Mouse (Mus musculus): ENCODE results near the gene Dynlt1b. TPM values are rescaled to one million over a fixed set of nuclear protein-coding genes. Genes with fewer than 3 reads are reported as not detected.
"Not testable (repeated sequence)": the region's sequence is repeated elsewhere in the genome, so short reads cannot be mapped to it uniquely, and the experiment has no call there.

Gene Dynlt1b
- 783 and 897 TPM in 2 replicates for polyA plus RNA-seq (2015; fragmentation: Nextera tagmentation; extraction: Ambion mirVana)

DNA sequence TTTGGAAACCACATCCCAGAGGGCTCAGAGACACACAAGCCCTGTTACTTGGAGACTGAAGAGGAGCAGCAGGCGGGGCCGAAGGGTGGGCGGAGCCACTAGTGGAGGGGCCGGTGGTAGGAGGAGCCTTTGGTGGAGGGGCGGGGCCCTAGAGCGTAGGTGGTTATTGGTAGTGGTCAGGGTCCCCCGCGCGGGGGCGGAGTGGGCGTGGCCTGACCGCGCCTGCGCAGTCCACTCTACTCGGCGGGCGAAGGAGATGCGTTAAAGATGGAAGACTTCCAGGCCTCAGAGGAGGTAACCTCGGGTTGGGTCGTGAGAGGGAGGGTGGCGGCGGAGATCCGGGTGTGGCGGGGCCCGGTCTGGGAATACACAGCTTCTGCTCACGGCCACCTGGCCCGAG lies at the start of gene Dynlt1b:
TSS of gene Dynlt1b (plus strand) at position 168 of the 400 bp plus-strand sequence.
- peak; percentile 97 for ATAC-seq
- peak within 1 kb of the TSS; percentile 43 for H3K9ac ChIP-seq (replicated peaks; ENCODE audit: low read depth, low read length)
- not testable (repeated sequence) for H3K9me3 ChIP-seq (ENCODE audit: control insufficient read depth, low read length); H3K27me3 ChIP-seq (replicated peaks; ENCODE audit: control insufficient read depth, insufficient read depth, low read length); H3K36me3 ChIP-seq (ENCODE audit: control insufficient read depth, insufficient read depth); H3K4me1 ChIP-seq (replicated peaks; ENCODE audit: control insufficient read depth, insufficient read depth, low read length)
- peak within 1 kb of the TSS; percentile 51 for H3K4me2 ChIP-seq (ENCODE audit: low read length)
- 1% methylated on average over 27 of the region's 27 CpGs for WGBS
- peak within 1 kb of the TSS; percentile 36 for H3K4me3 ChIP-seq (replicated peaks; ENCODE audit: low read length)
- H3K27ac ChIP-seq (ENCODE audit: low read length) = peak within 1 kb of the TSS; percentile 17

DNA sequence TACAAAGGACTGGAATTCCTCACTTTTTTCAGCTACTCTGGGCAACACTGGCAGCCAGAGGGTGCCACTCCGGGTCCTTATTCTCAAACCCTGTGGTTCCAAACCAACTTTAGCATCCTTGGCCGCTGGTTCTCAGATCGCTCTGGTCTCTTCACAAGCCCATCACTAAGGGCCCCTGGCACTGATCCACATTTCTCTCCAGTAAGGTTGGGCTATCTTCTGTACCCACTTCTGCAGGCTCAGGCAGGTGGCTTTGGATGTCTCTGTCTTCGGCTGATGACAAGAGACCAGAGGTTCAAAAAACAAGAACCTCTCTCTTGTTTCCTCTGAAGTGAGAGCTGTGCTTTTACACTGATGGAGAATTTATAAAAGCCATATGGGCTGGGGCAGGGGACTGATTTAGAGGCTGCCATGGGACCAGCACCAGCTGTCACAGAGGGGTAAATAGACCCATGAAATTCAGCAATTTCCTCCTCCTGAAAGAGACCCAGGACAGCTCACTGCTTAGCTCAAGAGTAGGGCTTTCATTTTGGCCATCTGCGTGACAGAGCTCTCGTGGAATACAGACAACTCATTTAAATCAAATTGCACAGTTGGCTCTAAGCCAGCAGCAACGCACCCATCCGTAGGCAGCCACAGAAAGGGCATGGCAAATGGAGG lies 49.6 kb upstream of the Dynlt1b start:
- not testable (repeated sequence) for H3K27me3 ChIP-seq (replicated peaks; ENCODE audit: control insufficient read depth, insufficient read depth, low read length); H3K36me3 ChIP-seq (ENCODE audit: control insufficient read depth, insufficient read depth); H3K9me3 ChIP-seq (ENCODE audit: control insufficient read depth, low read length); H3K27ac ChIP-seq (ENCODE audit: low read length); H3K4me1 ChIP-seq (replicated peaks; ENCODE audit: control insufficient read depth, insufficient read depth, low read length); H3K4me2 ChIP-seq (ENCODE audit: low read length); H3K9ac ChIP-seq (replicated peaks; ENCODE audit: low read depth, low read length); H3K4me3 ChIP-seq (replicated peaks; ENCODE audit: low read length)
- WGBS = 50% methylated on average over 1 of the region's 8 CpGs
- peak; percentile 95 for ATAC-seq

DNA sequence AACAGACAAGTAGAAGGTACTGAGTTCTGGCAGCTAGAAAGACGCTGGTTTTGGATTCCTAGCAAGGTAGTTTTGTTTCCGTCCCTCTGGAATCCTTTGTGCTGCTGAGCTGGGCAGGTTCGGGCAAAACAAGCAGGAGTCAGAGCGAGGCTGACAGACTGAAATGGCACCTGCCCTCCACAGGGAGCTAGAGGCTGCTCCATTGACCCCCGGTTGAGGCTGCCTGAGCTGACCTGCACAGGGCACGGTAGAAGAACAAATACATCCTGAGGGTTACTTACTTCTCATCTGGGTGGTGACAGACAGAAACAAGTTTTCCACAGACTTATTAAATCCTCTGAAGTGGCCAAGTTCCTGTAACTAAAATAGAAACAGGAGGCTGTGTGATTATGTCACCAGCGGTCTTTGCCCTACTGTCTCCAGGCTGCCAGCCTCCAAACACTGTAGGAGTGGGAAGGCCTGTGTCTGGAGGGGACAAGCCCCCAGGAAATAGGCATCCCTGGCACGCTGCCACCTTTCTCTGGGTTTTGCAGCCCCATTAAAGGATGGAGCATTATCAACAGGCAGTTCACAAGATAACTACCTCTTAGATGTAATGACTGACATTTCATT lies 48.7 kb upstream of the Dynlt1b start:
- no CpG with 5 or more reads among the region's 8 CpGs for WGBS
- not testable (repeated sequence) for H3K4me2 ChIP-seq (ENCODE audit: low read length); H3K4me3 ChIP-seq (replicated peaks; ENCODE audit: low read length); H3K36me3 ChIP-seq (ENCODE audit: control insufficient read depth, insufficient read depth); H3K9me3 ChIP-seq (ENCODE audit: control insufficient read depth, low read length); H3K4me1 ChIP-seq (replicated peaks; ENCODE audit: control insufficient read depth, insufficient read depth, low read length); H3K9ac ChIP-seq (replicated peaks; ENCODE audit: low read depth, low read length); H3K27me3 ChIP-seq (replicated peaks; ENCODE audit: control insufficient read depth, insufficient read depth, low read length); H3K27ac ChIP-seq (ENCODE audit: low read length)
- peak; percentile 58 for ATAC-seq

DNA sequence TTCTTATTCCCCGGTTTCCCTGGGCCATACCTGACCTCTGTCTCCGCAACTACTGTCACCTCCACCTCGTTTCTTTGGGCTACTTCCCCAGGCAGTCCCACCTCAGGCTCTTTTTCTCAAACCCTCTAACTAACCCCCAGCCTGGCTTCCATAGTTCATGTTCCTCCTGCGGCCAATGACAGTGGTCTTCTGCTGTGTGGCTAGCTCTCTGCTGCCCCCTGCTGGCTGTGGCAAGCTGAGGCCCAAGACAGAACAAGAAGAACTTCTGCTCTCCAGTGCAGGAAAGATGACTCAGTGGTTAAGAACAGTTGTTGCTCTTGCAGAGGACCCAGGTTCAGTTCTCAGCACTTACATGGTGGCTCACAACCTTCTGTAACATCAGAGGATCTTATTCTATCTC lies 43.0 kb upstream of the Dynlt1b start:
- not testable (repeated sequence) for H3K4me3 ChIP-seq (replicated peaks; ENCODE audit: low read length); H3K27me3 ChIP-seq (replicated peaks; ENCODE audit: control insufficient read depth, insufficient read depth, low read length); H3K9me3 ChIP-seq (ENCODE audit: control insufficient read depth, low read length); H3K4me1 ChIP-seq (replicated peaks; ENCODE audit: control insufficient read depth, insufficient read depth, low read length); H3K36me3 ChIP-seq (ENCODE audit: control insufficient read depth, insufficient read depth); H3K9ac ChIP-seq (replicated peaks; ENCODE audit: low read depth, low read length); H3K27ac ChIP-seq (ENCODE audit: low read length); H3K4me2 ChIP-seq (ENCODE audit: low read length)
- ATAC-seq = peak; percentile 72; the same call in 1 of the 2 replicates
- WGBS = no CpG with 5 or more reads among the region's 4 CpGs

DNA sequence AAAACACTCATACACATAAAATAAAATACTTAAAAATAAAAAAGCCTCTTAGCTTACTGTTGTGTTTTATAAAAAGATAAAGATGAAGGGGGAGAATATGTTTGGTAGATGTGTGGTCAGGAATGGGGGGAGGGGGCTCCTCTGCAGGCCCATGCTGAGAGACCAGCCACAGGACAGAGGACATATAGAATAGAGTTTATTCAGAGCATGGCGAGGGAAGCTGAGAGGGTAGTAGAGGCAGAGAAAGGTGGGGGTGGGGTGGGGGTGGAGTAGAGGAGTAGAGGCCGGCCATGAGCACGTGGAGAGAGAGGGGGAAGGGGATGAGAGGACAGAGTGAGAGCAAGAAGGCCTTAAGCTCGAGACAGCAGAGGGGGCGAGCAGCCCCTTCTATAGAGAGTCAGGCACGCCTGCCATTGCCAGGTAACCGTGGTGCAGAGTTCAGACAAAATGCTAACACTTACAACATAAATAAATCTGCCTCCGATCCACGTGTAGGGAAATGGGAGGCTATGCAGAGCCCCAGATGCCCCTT lies 42.5 kb upstream of the Dynlt1b start:
- ATAC-seq; H3K9ac ChIP-seq (replicated peaks; ENCODE audit: low read depth, low read length); H3K36me3 ChIP-seq (ENCODE audit: control insufficient read depth, insufficient read depth); H3K4me3 ChIP-seq (replicated peaks; ENCODE audit: low read length); H3K9me3 ChIP-seq (ENCODE audit: control insufficient read depth, low read length); H3K27ac ChIP-seq (ENCODE audit: low read length); H3K4me1 ChIP-seq (replicated peaks; ENCODE audit: control insufficient read depth, insufficient read depth, low read length); H3K27me3 ChIP-seq (replicated peaks; ENCODE audit: control insufficient read depth, insufficient read depth, low read length); H3K4me2 ChIP-seq (ENCODE audit: low read length): not testable (repeated sequence)
- no CpG with 5 or more reads among the region's 9 CpGs for WGBS

DNA sequence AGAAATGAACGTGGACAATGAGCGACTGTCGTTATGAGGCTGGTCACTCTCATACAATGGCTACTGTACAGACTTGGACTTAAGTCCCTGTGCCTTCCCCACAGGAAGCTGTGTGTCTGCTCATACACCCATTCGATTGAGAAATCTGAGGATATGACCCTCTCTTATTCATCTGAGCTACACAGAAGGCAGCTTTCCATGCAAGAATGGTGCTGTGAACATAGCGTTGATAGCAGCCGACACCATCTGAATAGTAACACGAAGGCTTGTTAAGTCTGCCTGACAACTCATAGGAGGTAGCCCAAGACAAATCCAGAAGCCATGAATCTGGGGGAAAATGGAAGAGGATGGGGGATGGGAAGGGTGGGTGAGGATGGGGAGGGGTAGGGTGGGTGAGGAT lies 40.4 kb upstream of the Dynlt1b start:
- not testable (repeated sequence) for H3K4me1 ChIP-seq (replicated peaks; ENCODE audit: control insufficient read depth, insufficient read depth, low read length); H3K27me3 ChIP-seq (replicated peaks; ENCODE audit: control insufficient read depth, insufficient read depth, low read length); H3K9ac ChIP-seq (replicated peaks; ENCODE audit: low read depth, low read length); H3K9me3 ChIP-seq (ENCODE audit: control insufficient read depth, low read length); H3K36me3 ChIP-seq (ENCODE audit: control insufficient read depth, insufficient read depth); H3K27ac ChIP-seq (ENCODE audit: low read length); H3K4me3 ChIP-seq (replicated peaks; ENCODE audit: low read length); H3K4me2 ChIP-seq (ENCODE audit: low read length)
- 34% methylated on average over 2 of the region's 7 CpGs for WGBS
- ATAC-seq = 0 out of 2 replicates have a peak, but pooled peaks have one; percentile 26

DNA sequence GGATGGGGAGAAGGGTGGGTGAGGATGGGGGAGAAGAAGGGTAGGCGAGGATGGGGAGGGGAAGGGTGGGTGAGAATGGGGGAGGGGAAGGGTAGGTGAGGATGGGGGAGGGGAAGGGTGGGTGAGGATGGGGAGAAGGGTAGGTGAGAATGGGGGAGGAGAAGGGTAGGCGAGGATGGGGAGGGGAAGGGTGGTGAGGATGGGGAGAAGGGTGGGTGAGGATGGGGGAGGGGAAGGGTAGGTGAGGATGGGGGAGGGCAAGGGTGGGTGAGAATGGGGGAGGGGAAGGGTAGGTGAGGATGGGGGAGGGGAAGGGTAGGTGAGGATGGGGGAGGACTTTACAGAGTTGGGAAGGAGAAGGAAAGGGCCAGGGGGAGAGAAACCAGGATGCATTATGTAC lies 39.2 kb upstream of the Dynlt1b start:
- 94% methylated on average over 1 of the region's 2 CpGs for WGBS
- H3K27ac ChIP-seq (ENCODE audit: low read length); H3K4me2 ChIP-seq (ENCODE audit: low read length); H3K4me3 ChIP-seq (replicated peaks; ENCODE audit: low read length); ATAC-seq; H3K9ac ChIP-seq (replicated peaks; ENCODE audit: low read depth, low read length); H3K9me3 ChIP-seq (ENCODE audit: control insufficient read depth, low read length); H3K36me3 ChIP-seq (ENCODE audit: control insufficient read depth, insufficient read depth); H3K4me1 ChIP-seq (replicated peaks; ENCODE audit: control insufficient read depth, insufficient read depth, low read length); H3K27me3 ChIP-seq (replicated peaks; ENCODE audit: control insufficient read depth, insufficient read depth, low read length): not testable (repeated sequence)

DNA sequence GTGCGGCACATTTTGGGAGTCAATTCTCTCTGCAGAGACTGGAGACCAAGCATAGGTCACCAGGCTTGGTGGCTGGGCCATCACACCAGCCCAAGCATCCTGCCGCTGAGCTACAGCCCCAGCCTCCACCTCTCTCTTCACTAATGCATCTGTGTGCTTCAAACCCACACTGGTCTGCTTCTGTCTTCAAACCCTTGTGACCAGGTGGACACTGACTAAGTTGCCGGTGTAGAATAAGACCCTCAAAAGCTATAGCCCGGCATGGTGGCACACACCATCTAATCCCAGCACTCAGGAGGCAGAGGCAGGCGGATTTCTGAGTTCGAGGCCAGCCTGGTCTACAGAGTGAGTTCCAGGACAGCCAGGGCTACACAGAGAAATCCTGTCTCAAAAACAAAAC lies 38.2 kb upstream of the Dynlt1b start:
- H3K36me3 ChIP-seq (ENCODE audit: control insufficient read depth, insufficient read depth); H3K27ac ChIP-seq (ENCODE audit: low read length); H3K27me3 ChIP-seq (replicated peaks; ENCODE audit: control insufficient read depth, insufficient read depth, low read length); ATAC-seq; H3K9ac ChIP-seq (replicated peaks; ENCODE audit: low read depth, low read length); H3K4me2 ChIP-seq (ENCODE audit: low read length); H3K9me3 ChIP-seq (ENCODE audit: control insufficient read depth, low read length); H3K4me1 ChIP-seq (replicated peaks; ENCODE audit: control insufficient read depth, insufficient read depth, low read length); H3K4me3 ChIP-seq (replicated peaks; ENCODE audit: low read length): not testable (repeated sequence)
- 84% methylated on average over 5 of the region's 6 CpGs for WGBS

DNA sequence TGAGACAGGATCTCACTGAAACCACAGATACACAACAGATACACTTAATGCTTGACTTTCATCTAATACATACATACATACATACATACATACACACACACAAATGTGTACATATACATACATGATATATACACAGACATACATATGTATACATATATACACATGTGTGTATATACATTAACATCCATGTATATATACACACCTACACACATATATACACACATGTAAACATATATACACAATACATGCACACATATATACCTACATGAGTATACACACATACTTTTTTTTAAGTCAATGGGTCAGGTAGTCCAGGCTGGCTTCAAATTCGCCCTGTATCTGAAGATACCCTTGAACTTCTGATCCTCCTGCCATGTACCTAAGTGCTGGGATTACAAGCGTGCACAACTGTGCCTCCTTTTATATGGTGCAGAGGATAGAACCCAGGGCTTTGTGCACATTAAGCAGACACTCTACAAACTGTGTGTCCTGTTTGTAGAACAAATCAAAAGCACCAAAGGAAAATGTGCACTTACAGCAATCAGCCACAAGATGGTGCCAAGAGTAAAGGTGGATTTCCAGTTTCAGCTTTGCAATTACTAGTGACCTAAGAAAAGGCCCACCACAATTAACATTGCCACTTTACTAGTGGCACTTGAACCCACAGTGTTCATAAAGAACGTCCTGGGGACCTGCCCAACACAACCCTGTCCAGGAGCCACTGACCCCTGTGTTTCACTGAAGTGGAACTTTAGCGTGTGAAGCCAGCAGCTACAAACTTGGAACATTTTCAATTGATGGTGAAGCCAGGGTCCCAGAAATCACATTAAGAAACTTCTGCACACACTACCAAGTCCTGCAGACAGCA lies 37.2 kb upstream of the Dynlt1b start:
- not testable (repeated sequence) for H3K4me3 ChIP-seq (replicated peaks; ENCODE audit: low read length); H3K27ac ChIP-seq (ENCODE audit: low read length); H3K9ac ChIP-seq (replicated peaks; ENCODE audit: low read depth, low read length); H3K4me1 ChIP-seq (replicated peaks; ENCODE audit: control insufficient read depth, insufficient read depth, low read length); H3K9me3 ChIP-seq (ENCODE audit: control insufficient read depth, low read length); H3K27me3 ChIP-seq (replicated peaks; ENCODE audit: control insufficient read depth, insufficient read depth, low read length); H3K36me3 ChIP-seq (ENCODE audit: control insufficient read depth, insufficient read depth); H3K4me2 ChIP-seq (ENCODE audit: low read length)
- ATAC-seq = peak; percentile 45
- no CpG with 5 or more reads among the region's 4 CpGs for WGBS
